Mouse (Mus musculus) C2C12 (cell line): Measurements from ENCODE around the gene Tspan9. TPM values are rescaled to one million over a fixed set of nuclear protein-coding genes. Genes with fewer than 3 reads are reported as not detected.

Experiments used
- H3K27me3 ChIP-seq: one replicate; pipeline ENCODE4 v1.6.1; 2011; ENCODE audit not compliant: control insufficient read depth, insufficient read depth, insufficient read length
- H3K36me3 ChIP-seq: one replicate; pipeline ENCODE4 v1.6.1; 2011; ENCODE audit not compliant: control insufficient read depth, insufficient read depth
- H3K4me3 ChIP-seq: one replicate; pipeline ENCODE4 v1.5.1; 2011; ENCODE audit warnings: mild to moderate bottlenecking, control low read depth; ENCODE audit not compliant: poor library complexity, insufficient read depth, severe bottlenecking
- H3K79me2 ChIP-seq: one replicate; pipeline ENCODE4 v1.6.1; 2011; ENCODE audit not compliant: control insufficient read depth, insufficient read depth
- H3K79me3 ChIP-seq: one replicate; pipeline ENCODE4 v1.6.1; 2011; ENCODE audit warnings: low read depth, control low read depth
- H3ac ChIP-seq: one replicate; pipeline ENCODE3; 2011; ENCODE audit warnings: low read depth; ENCODE audit not compliant: control insufficient read depth, insufficient read length
- CEBPB ChIP-seq: IDR thresholded peaks from one replicate; pipeline ENCODE4 v1.6.1; 2011; ENCODE audit warnings: low read depth, mild to moderate bottlenecking, control low read depth, moderate library complexity
- CTCF ChIP-seq: IDR thresholded peaks from one replicate; pipeline ENCODE4 v1.5.1; 2011; ENCODE audit not compliant: control insufficient read depth, insufficient read depth, insufficient read length
- FOSL1 ChIP-seq: IDR thresholded peaks from one replicate; pipeline ENCODE4 v1.8.0; 2011; ENCODE audit warnings: mild to moderate bottlenecking, low read length; ENCODE audit not compliant: poor library complexity, insufficient read depth, severe bottlenecking
- MAX ChIP-seq: IDR thresholded peaks from one replicate; pipeline ENCODE4 v1.6.1; 2011; ENCODE audit warnings: mild to moderate bottlenecking, control low read depth
- MYOD1 ChIP-seq: IDR thresholded peaks from one replicate; pipeline ENCODE4 v1.6.1; 2011; ENCODE audit warnings: low read depth; ENCODE audit not compliant: control insufficient read depth, insufficient read length
- MYOG ChIP-seq: IDR thresholded peaks from one replicate; pipeline ENCODE4 v1.6.1; 2011; ENCODE audit not compliant: control insufficient read depth, insufficient read length; ENCODE audit errors: extremely low read depth
- USF1 ChIP-seq: IDR thresholded peaks from one replicate; pipeline ENCODE4 v1.6.1; 2011; ENCODE audit warnings: low read depth, mild to moderate bottlenecking, control low read depth, moderate library complexity
- polyA plus RNA-seq: library from polyadenylated mRNA; unstranded; fragments of >200 nt; fragmentation: generic; extraction: Trizol; gene quantifications from one replicate; pipeline ENCODE4 v1.2.1, GENCODE M21; 2012; ENCODE audit warnings: missing spikeins

Tspan9 gene
- polyA plus RNA-seq, 1 experiment: 57.6 TPM

- Histone ChIP-seq H3K4me3 (no peak overlapping the region), H3K27me3 (no peaks in the 10 kb centered on the region), H3K79me3 (no peaks in the 10 kb centered on the region), H3K79me2 (no peaks in the 10 kb centered on the region), H3ac (no peak overlapping the region), H3K36me3 (no peaks in the 10 kb centered on the region)
- TF ChIP-seq CTCF (no peak), MYOG (no peak), FOSL1 (no peak), MAX (no peak), USF1 (no peak), MYOD1 (no peak), CEBPB (no peak)
Measured at GRCm38 (mm10) chr6:127978941-127979340, 164.5 kb downstream of the Tspan9 start.

GRCm38 (mm10) chr6:127976695-127977094, 166.7 kb downstream of the Tspan9 start:
- Histone ChIP-seq H3K79me2 (no peaks in the 10 kb centered on the region), H3K36me3 (no peaks in the 10 kb centered on the region), H3K27me3 (no peaks in the 10 kb centered on the region), H3K4me3 (no peak overlapping the region), H3ac (no peak overlapping the region), H3K79me3 (no peaks in the 10 kb centered on the region)
- TF ChIP-seq MYOD1: no peak
- no peak for TF ChIP-seq FOSL1
- no peak for TF ChIP-seq MAX
- no peak for TF ChIP-seq CEBPB
- TF ChIP-seq MYOG: no peak
- TF ChIP-seq CTCF: no peak
- TF ChIP-seq USF1: no peak

GRCm38 (mm10) chr6:127974000-127974399, 169.4 kb downstream of the Tspan9 start:
- Histone ChIP-seq H3K79me2 (no peaks in the 10 kb centered on the region), H3ac (no peak overlapping the region)
- TF ChIP-seq CTCF (no peak), MYOD1 (peak; percentile 18), CEBPB (no peak), USF1 (no peak), FOSL1 (no peak), MYOG (no peak), MAX (peak; percentile 85)

GRCm38 (mm10) chr6:127973553-127973952, 169.8 kb downstream of the Tspan9 start:
- H3K79me3 ChIP-seq: no peaks in the 10 kb centered on the region
- H3K27me3 ChIP-seq: no peaks in the 10 kb centered on the region
- no peaks in the 10 kb centered on the region for H3K36me3 ChIP-seq
- H3K79me2 ChIP-seq: no peaks in the 10 kb centered on the region
- no peak overlapping the region for H3ac ChIP-seq
- TF ChIP-seq USF1 (no peak), CEBPB (no peak), CTCF (no peak), MYOG (no peak), MAX (no peak), FOSL1 (no peak), MYOD1 (no peak)
- H3K4me3 ChIP-seq: no peak overlapping the region

More at GRCm38 (mm10) chr6:127974000-127974399, 169.4 kb downstream of the Tspan9 start:
- H3K36me3 ChIP-seq: no peaks in the 10 kb centered on the region
- H3K4me3 ChIP-seq: no peak overlapping the region
- H3K27me3 ChIP-seq: no peaks in the 10 kb centered on the region
- H3K79me3 ChIP-seq: no peaks in the 10 kb centered on the region

DNA sequence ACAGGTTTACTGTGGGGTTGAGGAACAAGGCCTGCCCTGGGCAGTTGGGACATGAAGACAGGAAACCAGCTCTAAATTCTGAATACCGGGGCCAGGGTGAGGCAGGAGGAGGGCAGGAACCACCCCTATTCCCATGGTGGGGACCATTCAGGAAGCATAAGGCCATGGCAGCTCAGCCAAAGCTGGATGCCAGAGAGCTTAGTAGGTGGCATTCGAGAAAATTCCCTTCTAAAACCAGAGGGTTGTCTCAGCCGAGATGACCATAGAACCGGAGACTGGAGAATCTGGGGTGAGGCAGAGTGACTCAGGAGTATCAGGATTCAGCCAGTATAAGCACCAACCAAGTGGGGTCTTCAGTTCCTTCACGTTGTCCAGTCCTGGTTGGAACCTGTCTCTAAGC, 171.5 kb downstream of the Tspan9 start:
- no peaks in the 10 kb centered on the region for H3K27me3 ChIP-seq

GRCm38 (mm10) chr6:127970848-127971247, 172.5 kb downstream of the Tspan9 start:
- no peaks in the 10 kb centered on the region for H3K27me3 ChIP-seq
- TF ChIP-seq MYOD1: no peak
- no peak for TF ChIP-seq MYOG
- TF ChIP-seq FOSL1: no peak
- no peak for TF ChIP-seq USF1
- TF ChIP-seq MAX: no peak
- TF ChIP-seq CTCF: no peak
- no peak for TF ChIP-seq CEBPB

More for the DNA sequence above, 171.5 kb downstream of the Tspan9 start:
- Histone ChIP-seq H3K79me3 (no peaks in the 10 kb centered on the region), H3K79me2 (no peaks in the 10 kb centered on the region), H3K36me3 (no peaks in the 10 kb centered on the region), H3ac (no peak overlapping the region), H3K4me3 (no peak overlapping the region)
- TF ChIP-seq CTCF (no peak), MYOG (no peak), CEBPB (no peak), USF1 (no peak), MYOD1 (no peak), FOSL1 (no peak), MAX (no peak)

More at GRCm38 (mm10) chr6:127970848-127971247, 172.5 kb downstream of the Tspan9 start:
- Histone ChIP-seq H3K79me2 (no peaks in the 10 kb centered on the region), H3ac (no peak overlapping the region), H3K79me3 (no peaks in the 10 kb centered on the region), H3K4me3 (no peak overlapping the region), H3K36me3 (no peaks in the 10 kb centered on the region)
